ENCODE assay signal across 17 mouse cellular contexts in genomic region chr19:17323689-17324241, GRCm38 (mm10). TPM values are rescaled to one million over a fixed set of nuclear protein-coding genes. Genes with fewer than 3 reads are reported as not detected.
DNase-seq lines count a peak whose midpoint lies in the region; ATAC-seq and TF ChIP-seq lines count a peak whose summit lies in the region.
"Had no signal": no experiment of that assay in that cellular context is flagged by ENCODE, and none has a peak within 500 bp of the region (broad histone marks: within the 10 kb centered on the region; RNA-seq: fewer than 3 reads in every experiment).

No protein-coding gene starts in this region.

- 86% methylated on average over 5 of the region's 5 CpGs for WGBS in hindbrain, embryonic 10.5 days
- WGBS in hindbrain, embryonic 14.5 days = 94% methylated on average over 5 of the region's 5 CpGs
- 59% methylated on average over 5 of the region's 5 CpGs for WGBS in bone marrow, adult 2 months
- 23% methylated on average over 5 of the region's 5 CpGs for WGBS in liver, embryonic 12.5 days (ENCODE audit: insufficient replicate concordance)

- ATAC-seq in hindbrain, embryonic 14.5 days (ENCODE audit: low FRiP score) = no peak
- peak; percentile 74 for ATAC-seq in liver, embryonic 12.5 days
- ATAC-seq: hindbrain, postnatal 0 days had no signal

- peak overlapping the region; percentile 23; the same call in 1 of the 2 replicates for H3K27ac ChIP-seq in hindbrain, embryonic 10.5 days
- H3K27ac ChIP-seq in hindbrain, embryonic 14.5 days = no peak overlapping the region
- peak overlapping the region; percentile 93 for H3K27ac ChIP-seq in bone marrow, adult 2 months (ENCODE audit: control insufficient read depth, insufficient read depth, low read depth, low read length, poor library complexity)
- peak overlapping the region; percentile 97 for H3K27ac ChIP-seq in liver, embryonic 12.5 days
- no peak overlapping the region for H3K27ac ChIP-seq in gastrocnemius, adult 2 months
- H3K27ac ChIP-seq: forebrain, embryonic 10.5 days; hindbrain, postnatal 0 days; midbrain, embryonic 10.5 days; neural tube, embryonic 13.5 days had no signal

- H3K4me1 ChIP-seq in hindbrain, embryonic 10.5 days (replicated peaks) = no peaks in the 10 kb centered on the region
- no peaks in the 10 kb centered on the region for H3K4me1 ChIP-seq in hindbrain, embryonic 14.5 days (replicated peaks; ENCODE audit: control insufficient read depth, insufficient read depth, low read length)
- peaks cover 3% of the 10 kb centered on the region for H3K4me1 ChIP-seq in bone marrow, adult 2 months (ENCODE audit: control insufficient read depth, insufficient read depth, low read length)
- H3K4me1 ChIP-seq in liver, embryonic 12.5 days = peaks cover 74% of the 10 kb centered on the region
- H3K4me1 ChIP-seq: forebrain, embryonic 10.5 days; midbrain, embryonic 10.5 days; neural tube, embryonic 13.5 days had no signal

- DNase-seq in hindbrain, embryonic 10.5 days (ENCODE audit: low spot score) = no peak
- DNase-seq in hindbrain, embryonic 14.5 days (ENCODE audit: low spot score) = no peak
- peak; percentile 81 for DNase-seq in 416B (ENCODE audit: low read depth)
- DNase-seq in thymus, postnatal 25 days = no peak
- DNase-seq in gastrocnemius, adult 2 months = no peak
- DNase-seq in layer of hippocampus, postnatal 10 days (ENCODE audit: low spot score in 2 of 2) = no peak
- DNase-seq: adrenal gland, postnatal 14 days; cerebellum, adult 9-10 months; gastrocnemius, postnatal 25 days; kidney, adult 9 months; layer of hippocampus, postnatal 36 days had no signal

- no peak overlapping the region for H3K4me2 ChIP-seq in hindbrain, embryonic 14.5 days (replicated peaks)
- H3K4me2 ChIP-seq in liver, embryonic 12.5 days = peak overlapping the region; percentile 66
- H3K4me2 ChIP-seq: neural tube, embryonic 13.5 days had no signal

- H3K27me3 ChIP-seq in hindbrain, embryonic 10.5 days (ENCODE audit: insufficient read depth, poor library complexity, severe bottlenecking) = no peaks in the 10 kb centered on the region
- no peaks in the 10 kb centered on the region for H3K27me3 ChIP-seq in hindbrain, embryonic 14.5 days (ENCODE audit: control insufficient read depth, insufficient read depth, low read length)
- no peaks in the 10 kb centered on the region for H3K27me3 ChIP-seq in liver, embryonic 12.5 days (replicated peaks)
- H3K27me3 ChIP-seq: neural tube, embryonic 13.5 days had no signal

- TF ChIP-seq CTCF in bone marrow, adult 2 months (IDR thresholded peaks at IDR 0.05; ENCODE audit: control insufficient read depth, insufficient read depth, low read length) = no peak
- TF ChIP-seq CTCF in gastrocnemius, adult 2 months (IDR thresholded peaks at IDR 0.05) = no peak

- intact Hi-C loops in gastrocnemius, adult 2 months (cut with DNase I) = no loop called here

- no peak overlapping the region for H3K4me3 ChIP-seq in hindbrain, embryonic 10.5 days
- no peak overlapping the region for H3K4me3 ChIP-seq in hindbrain, embryonic 14.5 days (replicated peaks; ENCODE audit: low read length)
- peak overlapping the region; percentile 1 for H3K4me3 ChIP-seq in bone marrow, adult 2 months (replicated peaks; ENCODE audit: control insufficient read depth, low read depth, low read length)
- H3K4me3 ChIP-seq in liver, embryonic 12.5 days = peak overlapping the region; percentile 29
- no peak overlapping the region for H3K4me3 ChIP-seq in gastrocnemius, adult 2 months
- H3K4me3 ChIP-seq: forebrain, embryonic 10.5 days; midbrain, embryonic 10.5 days; neural tube, embryonic 13.5 days had no signal

- no peak overlapping the region for H3K9ac ChIP-seq in hindbrain, embryonic 14.5 days
- peak overlapping the region; percentile 70 for H3K9ac ChIP-seq in liver, embryonic 12.5 days
- H3K9ac ChIP-seq: neural tube, embryonic 13.5 days had no signal

- no peaks in the 10 kb centered on the region for H3K9me3 ChIP-seq in hindbrain, embryonic 10.5 days
- no peaks in the 10 kb centered on the region for H3K9me3 ChIP-seq in hindbrain, embryonic 14.5 days (ENCODE audit: control insufficient read depth, low read length)
- no peaks in the 10 kb centered on the region for H3K9me3 ChIP-seq in liver, embryonic 12.5 days (replicated peaks)
- H3K9me3 ChIP-seq: forebrain, embryonic 10.5 days; midbrain, embryonic 10.5 days; neural tube, embryonic 13.5 days had no signal

- H3K36me3 ChIP-seq in hindbrain, embryonic 10.5 days = no peaks in the 10 kb centered on the region
- no peaks in the 10 kb centered on the region for H3K36me3 ChIP-seq in hindbrain, embryonic 14.5 days (replicated peaks; ENCODE audit: control insufficient read depth, insufficient read depth)
- peaks cover 32% of the 10 kb centered on the region for H3K36me3 ChIP-seq in liver, embryonic 12.5 days
- H3K36me3 ChIP-seq: forebrain, embryonic 10.5 days; midbrain, embryonic 10.5 days; neural tube, embryonic 13.5 days had no signal

- TF ChIP-seq POLR2A in bone marrow, adult 2 months (IDR thresholded peaks at IDR 0.05; ENCODE audit: borderline replicate concordance, control insufficient read depth, low read depth, low read length) = no peak

RNA-seq across cellular contexts. Expression of gene Gcnt1, which starts 48.9 kb away (rescaled TPM):
- 3.7 and 4.9 TPM in 2 replicates for polyA plus RNA-seq in hindbrain, embryonic 10.5 days (2016; fragmentation: Nextera tagmentation; extraction: Ambion mirVana)
- 0.83 and 0.91 TPM in 2 replicates for polyA plus RNA-seq in hindbrain, embryonic 14.5 days (2014; fragmentation: Nextera tagmentation; extraction: Ambion mirVana)
- polyA plus RNA-seq in bone marrow, adult 2 months (2011; ENCODE audit: insufficient read depth, insufficient read length, low replicate concordance, missing spikeins) = 26.3 and 26.6 TPM in 2 replicates
- polyA plus RNA-seq in liver, embryonic 12.5 days (2016; fragmentation: Nextera tagmentation; extraction: Ambion mirVana) = 25.2 and 25.9 TPM in 2 replicates
- total RNA-seq in gastrocnemius, adult 2 months (2021) = under 1 TPM; 0.41 to 0.95 TPM
- 1 to 10 TPM; 1.8 to 2.2 TPM for total RNA-seq in layer of hippocampus, postnatal 10 days (2021)

Comparison
In these comparisons a context has a peak if more than half of its experiments do, and no peak if none do; other contexts are left out.
1. H3K27ac ChIP-seq: peak in hindbrain, embryonic 10.5 days (single experiment), bone marrow, adult 2 months (single experiment) and liver, embryonic 12.5 days (single experiment); none in hindbrain, embryonic 14.5 days (single experiment) and gastrocnemius, adult 2 months (single experiment).
2. H3K4me3 ChIP-seq: peak in bone marrow, adult 2 months (single experiment) and liver, embryonic 12.5 days (single experiment); none in hindbrain, embryonic 10.5 days (single experiment), hindbrain, embryonic 14.5 days (single experiment) and gastrocnemius, adult 2 months (single experiment).